Mouse (Mus musculus) limb, embryonic 13.5 days (tissue): Measurements from ENCODE around the gene Cgref1. TPM values are rescaled to one million over a fixed set of nuclear protein-coding genes. Genes with fewer than 3 reads are reported as not detected.

Source experiments
- ATAC-seq: fragments of 200-750 bp; cut with Nextera tagmentation; 2 replicates; pipeline ENCODE4 v1.8.0; 2017; ENCODE audit warnings: low read depth, moderate number of reproducible peaks, moderate TSS enrichment; ENCODE audit not compliant: low FRiP score
- H3K27ac ChIP-seq: fragments of 300-500 bp; sonication (generic); 2 replicates; pipeline ENCODE4 v1.5.1; 2015; ENCODE audit warnings: inconsistent platforms, mild to moderate bottlenecking, moderate library complexity
- H3K27me3 ChIP-seq: fragments of 300-500 bp; sonication (generic); 2 replicates; pipeline ENCODE4 v1.6.1; 2015; ENCODE audit warnings: mild to moderate bottlenecking, inconsistent platforms
- H3K36me3 ChIP-seq: fragments of 300-500 bp; sonication (generic); 2 replicates; pipeline ENCODE4 v1.6.1; 2015; ENCODE audit warnings: inconsistent platforms, mild to moderate bottlenecking, moderate library complexity
- H3K4me1 ChIP-seq: fragments of 300-500 bp; sonication (generic); 2 replicates; pipeline ENCODE4 v1.6.1; 2015; ENCODE audit warnings: inconsistent platforms
- H3K4me2 ChIP-seq: fragments of 300-500 bp; sonication (generic); replicated peaks from 2 replicates; pipeline ENCODE4 v1.6.1; 2015; ENCODE audit warnings: inconsistent platforms, mild to moderate bottlenecking, moderate library complexity
- H3K4me3 ChIP-seq: fragments of 300-500 bp; sonication (generic); 2 replicates; pipeline ENCODE4 v1.5.1; 2015; ENCODE audit warnings: moderate library complexity, mild to moderate bottlenecking, inconsistent platforms
- H3K9ac ChIP-seq: fragments of 300-500 bp; sonication (generic); 2 replicates; pipeline ENCODE4 v1.6.1; 2015; ENCODE audit warnings: mild to moderate bottlenecking, inconsistent platforms
- H3K9me3 ChIP-seq: fragments of 300-500 bp; sonication (generic); 2 replicates; pipeline ENCODE4 v1.6.1; 2016; ENCODE audit warnings: inconsistent platforms
- WGBS: fragments of 180-500 bp; shearing (Covaris S2); methylation state at CpG from one replicate; pipeline ENCODE4 v1.1.7; 2015; 5-methylcytosine and 5-hydroxymethylcytosine counted together
- polyA plus RNA-seq: library from polyadenylated mRNA; unstranded; fragments of >200 nt; fragmentation: Nextera tagmentation; extraction: Ambion mirVana; gene quantifications from 2 replicates; pipeline ENCODE4 v1.2.1, GENCODE M21; 2015

Cgref1 gene
- polyA plus RNA-seq, 1 experiment from 2014 or later: 8.7 TPM

DNA sequence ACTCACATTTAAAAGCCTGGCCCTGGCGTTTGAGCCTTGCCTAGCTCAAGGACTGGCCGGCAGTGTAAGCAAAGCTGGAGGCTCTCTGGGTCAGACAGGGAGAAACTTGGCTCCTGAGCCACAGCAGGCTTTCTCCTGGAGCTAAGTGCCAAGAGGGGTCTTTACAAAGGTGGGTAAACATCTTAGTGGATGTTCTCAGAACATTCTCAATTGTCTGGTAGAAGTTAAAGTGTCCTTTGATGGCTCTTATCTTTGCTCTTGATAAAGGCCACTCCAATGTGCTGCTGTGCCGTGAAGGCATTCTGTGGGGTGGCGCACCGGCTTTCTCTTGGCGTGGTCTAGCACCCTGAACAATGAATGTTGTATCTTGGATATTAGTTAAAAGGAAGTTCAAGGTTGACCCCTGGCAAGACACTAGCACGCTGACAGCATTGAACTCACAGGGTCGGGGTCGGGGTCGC lies 22.8 kb downstream of the Cgref1 start:
- 76% methylated on average over 10 of the region's 10 CpGs for WGBS
- H3K36me3 ChIP-seq: peaks cover 42% of the 10 kb centered on the region
- peak overlapping the region; percentile 72 for H3K4me2 ChIP-seq
- no peaks in the 10 kb centered on the region for H3K27me3 ChIP-seq
- peak overlapping the region; percentile 38 for H3K4me3 ChIP-seq
- peaks cover 50% of the 10 kb centered on the region for H3K4me1 ChIP-seq
- H3K9ac ChIP-seq: peak overlapping the region; percentile 63
- no peaks in the 10 kb centered on the region for H3K9me3 ChIP-seq
- 0 out of 2 replicates have a peak overlapping the region, but pooled peaks have one; percentile 83 for H3K27ac ChIP-seq
- no peak for ATAC-seq

DNA sequence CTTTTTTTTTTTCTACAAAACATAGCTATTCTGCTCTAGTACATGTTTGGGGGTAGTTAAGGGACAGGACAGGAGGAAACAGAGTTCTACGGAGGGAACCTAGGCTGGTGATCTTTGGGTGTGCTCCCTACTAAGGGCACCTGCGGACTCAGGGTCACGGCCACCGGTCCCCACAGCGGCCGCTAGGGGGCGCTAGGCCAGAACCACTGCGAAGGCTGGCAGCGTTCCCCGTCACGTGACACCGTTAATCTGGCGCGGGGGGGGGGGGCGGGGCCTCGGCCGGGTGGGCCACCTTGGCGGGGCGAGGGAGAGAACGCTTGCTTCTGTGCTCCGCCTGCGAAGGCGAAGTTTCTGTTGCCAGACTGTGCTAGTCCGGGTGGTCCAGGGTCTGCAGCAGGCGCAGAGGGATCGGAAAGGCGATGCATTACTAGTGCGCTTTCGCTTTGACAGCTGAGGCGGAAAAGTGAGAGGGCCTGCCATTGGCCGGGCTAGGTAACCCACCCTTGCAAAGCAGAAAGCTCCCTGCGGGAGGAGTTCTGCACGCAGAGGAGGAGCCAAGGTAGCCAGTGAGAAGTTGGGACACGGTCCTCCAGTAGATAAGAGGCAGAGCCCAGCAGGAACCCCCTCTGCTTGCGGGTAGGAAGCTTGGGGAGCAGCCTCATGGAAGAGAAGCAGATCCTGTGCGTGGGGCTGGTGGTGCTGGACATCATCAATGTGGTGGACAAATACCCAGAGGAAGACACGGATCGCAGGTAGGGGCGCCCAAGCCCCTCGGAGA lies 23.9 kb downstream of the Cgref1 start, which contains the start of gene Khk:
TSS of gene Khk (plus strand) at position 176 of the 778 bp plus-strand sequence.
- Histone ChIP-seq H3K9me3 (no peaks in the 10 kb centered on the region), H3K4me2 (peak within 1 kb of the TSS; percentile 72), H3K27ac (peak within 1 kb of the TSS; percentile 83), H3K27me3 (no peaks in the 10 kb centered on the region), H3K4me1 (peaks cover 61% of the 10 kb centered on the region), H3K4me3 (peak within 1 kb of the TSS; percentile 38), H3K9ac (peak within 1 kb of the TSS; percentile 63), H3K36me3 (peaks cover 52% of the 10 kb centered on the region)
- 3% methylated on average over 32 of the region's 40 CpGs for WGBS
- peak; percentile 90 for ATAC-seq

DNA sequence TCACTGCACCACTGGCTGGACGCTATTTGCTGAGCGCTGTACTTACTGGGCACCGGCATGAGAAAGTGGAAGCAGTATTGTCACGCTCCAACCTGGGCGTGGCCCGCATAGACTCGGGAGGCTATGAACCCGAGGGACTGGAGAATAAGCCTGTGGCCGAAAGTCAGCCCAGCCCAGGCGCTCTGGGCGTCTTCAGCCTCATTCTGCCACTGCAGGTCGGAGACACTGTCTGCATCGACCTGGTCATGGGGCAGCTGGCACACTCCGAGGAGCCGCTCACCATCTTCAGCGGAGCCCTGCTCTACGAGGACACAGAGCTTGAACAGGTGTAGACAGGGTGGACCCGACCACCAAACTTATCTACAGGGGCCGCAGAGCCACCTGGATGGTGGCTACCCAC lies 24.8 kb downstream of the Cgref1 start:
- peaks cover 52% of the 10 kb centered on the region for H3K36me3 ChIP-seq
- H3K27ac ChIP-seq: peak overlapping the region; percentile 72; the same call in 1 of the 2 replicates
- H3K9me3 ChIP-seq: no peaks in the 10 kb centered on the region
- peak overlapping the region; percentile 72; the same call in 1 of the 2 replicates for H3K4me2 ChIP-seq
- peaks cover 67% of the 10 kb centered on the region for H3K4me1 ChIP-seq
- WGBS: 67% methylated on average over 19 of the region's 19 CpGs
- no peak overlapping the region for H3K9ac ChIP-seq
- no peak overlapping the region for H3K4me3 ChIP-seq
- H3K27me3 ChIP-seq: no peaks in the 10 kb centered on the region
- no peak for ATAC-seq

DNA sequence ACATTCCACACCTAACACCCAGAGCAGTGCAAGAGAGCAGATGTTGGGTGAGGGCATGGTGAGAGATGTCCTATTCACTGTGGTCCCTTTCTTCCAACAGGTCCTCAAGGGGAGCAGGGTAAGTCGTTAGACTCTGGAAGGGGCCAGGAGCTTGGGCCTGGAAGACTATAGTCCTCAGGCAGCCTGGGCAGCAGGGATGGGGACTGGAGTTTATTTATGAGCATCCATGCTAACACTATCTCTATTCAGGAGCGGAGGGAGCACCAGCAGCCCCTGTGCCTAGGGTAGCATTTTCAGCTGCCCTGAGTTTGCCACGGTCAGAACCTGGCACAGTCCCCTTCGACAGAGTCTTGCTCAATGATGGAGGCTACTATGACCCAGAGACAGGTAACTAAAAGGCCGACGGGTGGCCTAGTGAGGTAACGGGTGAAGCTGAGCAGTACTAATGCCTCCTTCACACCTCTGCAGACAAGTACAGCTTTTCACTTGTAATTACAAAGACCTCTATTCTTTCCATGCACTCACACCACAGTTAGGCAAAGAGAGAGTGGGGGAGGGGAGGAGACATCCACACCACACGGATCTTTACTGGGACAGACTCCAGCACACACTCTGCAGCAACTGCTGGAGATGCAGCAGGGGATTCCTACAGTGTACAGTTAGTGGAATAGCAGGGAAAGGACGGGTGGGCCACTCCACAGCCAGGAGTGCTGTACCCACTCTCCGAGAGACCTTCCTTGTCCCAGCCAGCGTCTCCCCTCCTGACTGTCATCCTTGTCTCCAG lies 25.4 kb downstream of the Cgref1 start:
- Histone ChIP-seq H3K36me3 (peaks cover 48% of the 10 kb centered on the region), H3K9me3 (no peaks in the 10 kb centered on the region), H3K27me3 (no peaks in the 10 kb centered on the region), H3K27ac (peak overlapping the region; percentile 72; the same call in 1 of the 2 replicates), H3K4me3 (no peak overlapping the region), H3K9ac (peak overlapping the region; percentile 8; the same call in 1 of the 2 replicates), H3K4me1 (peaks cover 73% of the 10 kb centered on the region), H3K4me2 (peak overlapping the region; percentile 72; the same call in 1 of the 2 replicates)
- WGBS: 62% methylated on average over 11 of the region's 11 CpGs
- ATAC-seq: no peak

DNA sequence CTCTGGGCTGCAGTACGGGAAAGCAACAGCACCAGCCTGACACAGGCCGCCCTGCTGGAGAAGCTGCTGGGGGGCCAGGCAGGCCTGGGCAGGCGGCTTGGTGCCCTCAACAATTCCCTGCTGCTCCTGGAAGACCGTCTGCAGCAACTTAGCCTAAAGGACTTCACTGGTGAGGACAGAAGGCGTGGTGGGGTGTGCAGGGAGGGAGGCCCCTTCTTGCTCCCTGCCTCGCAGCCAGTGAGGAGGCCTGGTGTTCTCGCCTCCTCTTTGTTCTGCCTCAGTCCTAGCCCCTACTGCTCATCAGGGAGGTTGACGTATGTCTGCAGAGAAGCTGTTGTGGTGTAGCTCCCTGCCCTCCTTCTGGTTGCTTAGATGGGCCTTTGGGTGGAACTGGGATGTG lies 26.7 kb downstream of the Cgref1 start:
- ATAC-seq: no peak
- 73% methylated on average over 8 of the region's 8 CpGs for WGBS
- Histone ChIP-seq H3K27me3 (no peaks in the 10 kb centered on the region), H3K36me3 (peaks cover 46% of the 10 kb centered on the region), H3K27ac (0 out of 2 replicates have a peak overlapping the region, but pooled peaks have one; percentile 10), H3K9me3 (no peaks in the 10 kb centered on the region), H3K4me1 (peaks cover 84% of the 10 kb centered on the region), H3K9ac (peak overlapping the region; percentile 25; the same call in 1 of the 2 replicates), H3K4me2 (no peak overlapping the region), H3K4me3 (peak overlapping the region; percentile 5; the same call in 1 of the 2 replicates)

DNA sequence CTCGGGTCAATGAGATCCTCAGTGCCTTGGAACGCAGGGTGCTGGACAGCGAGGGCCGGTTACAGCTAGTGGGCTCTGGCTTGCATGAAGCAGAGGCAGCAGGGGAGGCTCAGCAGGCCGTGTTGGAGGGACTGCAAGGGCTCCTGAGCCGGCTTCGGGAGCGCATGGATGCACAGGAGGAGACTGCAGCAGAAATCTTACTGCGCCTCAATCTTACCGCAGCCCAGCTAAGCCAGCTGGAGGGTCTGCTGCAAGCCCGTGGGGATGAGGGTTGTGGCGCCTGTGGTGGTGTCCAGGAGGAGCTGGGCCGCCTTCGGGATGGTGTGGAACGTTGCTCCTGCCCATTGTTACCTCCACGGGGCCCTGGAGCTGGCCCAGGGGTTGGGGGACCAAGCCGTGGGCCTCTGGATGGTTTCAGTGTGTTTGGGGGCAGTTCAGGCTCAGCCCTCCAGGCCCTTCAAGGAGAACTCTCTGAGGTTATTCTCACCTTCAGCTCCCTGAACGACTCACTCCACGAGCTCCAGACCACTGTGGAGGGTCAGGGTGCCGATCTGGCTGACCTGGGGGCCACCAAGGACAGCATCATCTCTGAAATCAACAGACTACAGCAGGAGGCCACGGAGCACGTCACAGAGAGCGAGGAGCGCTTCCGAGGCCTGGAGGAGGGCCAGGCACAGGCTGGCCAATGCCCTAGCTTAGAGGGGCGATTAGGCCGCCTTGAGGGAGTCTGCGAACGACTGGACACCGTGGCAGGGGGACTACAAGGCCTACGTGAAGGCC lies 27.3 kb downstream of the Cgref1 start:
- ATAC-seq: no peak
- 87% methylated on average over 31 of the region's 31 CpGs for WGBS
- H3K9ac ChIP-seq: peak overlapping the region; percentile 25; the same call in 1 of the 2 replicates
- 0 out of 2 replicates have a peak overlapping the region, but pooled peaks have one; percentile 5 for H3K4me3 ChIP-seq
- no peaks in the 10 kb centered on the region for H3K9me3 ChIP-seq
- H3K36me3 ChIP-seq: peaks cover 46% of the 10 kb centered on the region
- H3K4me2 ChIP-seq: no peak overlapping the region
- H3K4me1 ChIP-seq: peaks cover 85% of the 10 kb centered on the region
- H3K27ac ChIP-seq: 0 out of 2 replicates have a peak overlapping the region, but pooled peaks have one; percentile 10
- H3K27me3 ChIP-seq: no peaks in the 10 kb centered on the region

DNA sequence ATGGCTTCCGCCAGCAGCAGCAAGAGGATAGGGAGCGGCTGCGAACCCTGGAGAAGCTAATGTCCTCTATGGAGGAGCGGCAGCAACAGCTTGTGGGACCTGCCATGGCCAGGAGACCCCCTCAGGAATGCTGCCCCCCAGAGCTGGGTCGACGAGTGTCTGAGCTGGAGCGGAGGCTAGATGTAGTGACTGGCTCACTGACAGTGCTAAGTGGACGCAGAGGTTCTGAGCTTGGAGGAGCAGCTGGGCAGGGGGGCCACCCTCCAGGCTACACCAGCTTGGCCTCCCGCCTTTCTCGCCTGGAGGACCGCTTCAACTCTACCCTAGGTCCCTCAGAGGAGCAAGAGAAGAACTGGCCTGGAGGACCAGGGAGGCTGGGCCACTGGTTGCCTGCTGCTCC lies 28.0 kb downstream of the Cgref1 start:
- Histone ChIP-seq H3K9me3 (no peaks in the 10 kb centered on the region), H3K27me3 (no peaks in the 10 kb centered on the region), H3K4me3 (no peak overlapping the region), H3K27ac (no peak overlapping the region), H3K4me1 (peaks cover 85% of the 10 kb centered on the region), H3K9ac (0 out of 2 replicates have a peak overlapping the region, but pooled peaks have one; percentile 43), H3K4me2 (0 out of 2 replicates have a peak overlapping the region, but pooled peaks have one; percentile 99), H3K36me3 (peaks cover 46% of the 10 kb centered on the region)
- ATAC-seq: no peak
- WGBS: 86% methylated on average over 11 of the region's 11 CpGs

DNA sequence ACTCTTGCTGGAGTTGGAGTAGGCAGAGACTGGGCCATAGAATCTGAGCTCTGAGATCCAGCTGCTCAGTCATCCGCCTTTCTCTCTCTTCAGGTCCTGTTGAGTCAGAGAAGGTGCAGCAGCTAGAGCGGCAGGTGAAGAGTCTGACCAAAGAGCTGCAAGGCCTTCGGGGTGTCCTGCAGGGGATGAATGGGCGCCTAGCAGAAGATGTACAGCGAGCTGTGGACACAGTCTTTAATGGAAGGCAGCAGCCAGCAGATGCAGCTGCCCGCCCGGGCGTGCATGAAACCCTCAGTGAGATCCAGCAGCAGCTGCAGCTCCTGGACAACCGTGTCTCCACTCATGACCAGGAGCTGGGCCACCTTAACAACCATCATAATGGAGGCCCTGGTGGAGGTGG lies 28.6 kb downstream of the Cgref1 start:
- Histone ChIP-seq H3K4me3 (no peak overlapping the region), H3K4me2 (peak overlapping the region; percentile 99; the same call in 1 of the 2 replicates), H3K27ac (no peak overlapping the region; the same call in 1 of the 2 replicates), H3K9ac (0 out of 2 replicates have a peak overlapping the region, but pooled peaks have one; percentile 43), H3K27me3 (no peaks in the 10 kb centered on the region), H3K9me3 (no peaks in the 10 kb centered on the region), H3K36me3 (peaks cover 46% of the 10 kb centered on the region), H3K4me1 (peaks cover 85% of the 10 kb centered on the region)
- WGBS: 93% methylated on average over 9 of the region's 9 CpGs
- no peak for ATAC-seq

DNA sequence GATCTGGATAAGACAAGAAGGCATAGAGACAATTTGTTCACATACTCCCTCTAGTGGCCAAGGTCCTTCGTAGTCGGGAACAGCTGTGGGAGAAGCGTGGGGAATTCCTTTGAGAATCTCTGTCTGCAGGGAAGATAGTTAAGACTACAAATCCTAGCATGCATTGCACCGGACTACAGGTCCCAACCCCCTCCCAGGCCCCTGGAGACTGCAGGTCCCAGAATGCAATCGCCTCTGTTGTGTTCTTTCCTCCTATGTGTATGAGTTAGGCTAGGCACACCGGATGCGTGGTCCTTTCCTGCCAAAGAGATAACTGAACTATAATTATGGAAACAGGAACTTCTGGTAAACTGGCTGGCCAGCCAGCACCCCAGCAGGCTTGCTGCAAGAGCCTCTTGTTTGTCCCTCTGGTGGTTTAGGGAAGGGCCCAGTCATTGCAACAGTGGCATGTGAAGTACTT lies 29.4 kb downstream of the Cgref1 start:
- peak; percentile 6 for ATAC-seq
- peak overlapping the region; percentile 99 for H3K4me2 ChIP-seq
- WGBS: 9% methylated on average over 7 of the region's 7 CpGs
- H3K36me3 ChIP-seq: peaks cover 44% of the 10 kb centered on the region
- peaks cover 89% of the 10 kb centered on the region for H3K4me1 ChIP-seq
- peak overlapping the region; percentile 65 for H3K4me3 ChIP-seq
- no peaks in the 10 kb centered on the region for H3K9me3 ChIP-seq
- no peaks in the 10 kb centered on the region for H3K27me3 ChIP-seq
- H3K9ac ChIP-seq: peak overlapping the region; percentile 89
- peak overlapping the region; percentile 99; the same call in 1 of the 2 replicates for H3K27ac ChIP-seq

DNA sequence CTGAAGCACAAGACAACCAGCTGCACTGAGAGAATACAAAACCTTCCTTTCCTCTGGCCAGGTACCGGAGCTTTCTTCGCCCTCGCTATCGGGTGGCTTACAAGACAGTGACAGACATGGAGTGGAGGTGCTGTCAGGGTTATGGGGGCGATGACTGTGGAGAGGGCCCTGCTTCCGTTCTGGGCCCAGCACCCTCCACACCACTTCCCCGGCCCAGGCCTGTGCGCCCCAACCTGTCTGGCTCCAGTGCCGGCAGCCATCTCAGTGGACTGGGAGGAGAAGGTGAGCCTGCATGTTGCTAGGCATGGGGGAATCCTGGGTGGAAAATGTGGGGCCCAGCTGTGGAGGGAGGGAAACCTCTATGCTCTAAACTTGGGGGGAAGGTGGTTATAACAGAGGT lies 29.9 kb downstream of the Cgref1 start:
- peak overlapping the region; percentile 89 for H3K9ac ChIP-seq
- peak overlapping the region; percentile 65 for H3K4me3 ChIP-seq
- WGBS: 42% methylated on average over 9 of the region's 9 CpGs
- peak overlapping the region; percentile 99 for H3K4me2 ChIP-seq
- peak; percentile 3; the same call in 1 of the 2 replicates for ATAC-seq
- H3K27me3 ChIP-seq: no peaks in the 10 kb centered on the region
- H3K36me3 ChIP-seq: peaks cover 39% of the 10 kb centered on the region
- H3K27ac ChIP-seq: peak overlapping the region; percentile 99
- peaks cover 89% of the 10 kb centered on the region for H3K4me1 ChIP-seq
- H3K9me3 ChIP-seq: no peaks in the 10 kb centered on the region

DNA sequence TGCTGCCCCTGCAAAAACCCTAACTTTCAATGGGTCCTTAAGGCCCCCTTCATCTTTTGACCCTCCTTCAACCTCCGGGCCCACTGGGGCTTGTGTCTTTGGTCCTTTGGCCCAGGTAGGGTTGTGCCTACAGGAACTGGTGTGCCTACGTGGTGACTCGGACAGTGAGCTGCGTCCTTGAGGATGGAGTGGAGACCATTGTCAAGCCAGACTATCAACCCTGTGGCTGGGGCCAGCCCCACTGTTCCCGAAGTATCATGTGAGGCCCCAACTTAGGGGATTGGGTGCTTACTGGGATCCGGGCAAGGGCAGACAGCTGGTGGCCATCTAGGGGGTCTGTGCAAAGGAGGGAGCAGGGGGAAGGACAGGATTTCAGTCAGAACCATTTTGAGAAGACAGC lies 30.5 kb downstream of the Cgref1 start:
- ATAC-seq: no peak
- Histone ChIP-seq H3K4me3 (peak overlapping the region; percentile 65), H3K27ac (peak overlapping the region; percentile 99), H3K4me2 (peak overlapping the region; percentile 99), H3K4me1 (peaks cover 88% of the 10 kb centered on the region), H3K9ac (peak overlapping the region; percentile 89), H3K36me3 (peaks cover 33% of the 10 kb centered on the region), H3K9me3 (no peaks in the 10 kb centered on the region), H3K27me3 (no peaks in the 10 kb centered on the region)
- WGBS: 32% methylated on average over 6 of the region's 6 CpGs
